ENCODE assay signal across 25 mouse cellular contexts in genomic region chr10:75339377-75339776, GRCm38 (mm10). TPM values are rescaled to one million over a fixed set of nuclear protein-coding genes. Genes with fewer than 3 reads are reported as not detected.
DNase-seq lines count a peak whose midpoint lies in the region; ATAC-seq lines count a peak whose summit lies in the region.
"Had no signal": no experiment of that assay in that cellular context is flagged by ENCODE, and none has a peak within 500 bp of the region (broad histone marks: within the 10 kb centered on the region; RNA-seq: fewer than 3 reads in every experiment).

No protein-coding gene starts in this region.

- DNase-seq in forebrain, embryonic 11.5 days (ENCODE audit: low spot score): peak; percentile 5
- no peak for DNase-seq in lung, postnatal 4 days
- DNase-seq: adrenal gland, adult 8-10 months; adrenal gland, postnatal 14 days; adrenal gland, postnatal 36 days; B cell, adult 2 months; cerebellum, adult 11-12 months; cerebellum, adult 2 months; cerebellum, adult 9-10 months; cerebellum, postnatal 10 days; cerebellum, postnatal 25 days; forebrain, postnatal 0 days had no signal

- H3K27ac ChIP-seq in forebrain, embryonic 11.5 days (ENCODE audit: low read depth, low read length): no peak overlapping the region
- H3K27ac ChIP-seq in forebrain, embryonic 15.5 days (replicated peaks): no peak overlapping the region
- H3K27ac ChIP-seq in lung, embryonic 16.5 days (ENCODE audit: low read length): no peak overlapping the region
- H3K27ac ChIP-seq: embryonic facial prominence, embryonic 10.5 days; embryonic facial prominence, embryonic 12.5 days; forebrain, embryonic 12.5 days had no signal

- H3K9me3 ChIP-seq in forebrain, embryonic 11.5 days (ENCODE audit: control insufficient read depth, low read length): no peaks in the 10 kb centered on the region
- no peaks in the 10 kb centered on the region for H3K9me3 ChIP-seq in forebrain, embryonic 15.5 days
- no peaks in the 10 kb centered on the region for H3K9me3 ChIP-seq in lung, embryonic 16.5 days (ENCODE audit: control insufficient read depth, low read length)
- H3K9me3 ChIP-seq in megakaryocyte, embryonic 14.5 days: peaks cover 15% of the 10 kb centered on the region
- H3K9me3 ChIP-seq: embryonic facial prominence, embryonic 10.5 days; embryonic facial prominence, embryonic 12.5 days; forebrain, embryonic 12.5 days; G1E had no signal

- no peaks in the 10 kb centered on the region for H3K27me3 ChIP-seq in forebrain, embryonic 11.5 days (ENCODE audit: control insufficient read depth, insufficient read depth, low read length)
- H3K27me3 ChIP-seq in forebrain, embryonic 15.5 days: no peaks in the 10 kb centered on the region
- H3K27me3 ChIP-seq in lung, embryonic 16.5 days (ENCODE audit: control insufficient read depth, insufficient read depth, low read depth, low read length): no peaks in the 10 kb centered on the region
- H3K27me3 ChIP-seq in megakaryocyte, embryonic 14.5 days (replicated peaks): no peaks in the 10 kb centered on the region
- H3K27me3 ChIP-seq: CH12.LX; embryonic facial prominence, embryonic 12.5 days; forebrain, embryonic 12.5 days had no signal

- no peaks in the 10 kb centered on the region for H3K4me1 ChIP-seq in forebrain, embryonic 11.5 days (replicated peaks; ENCODE audit: control insufficient read depth, insufficient read depth, low read length)
- H3K4me1 ChIP-seq in forebrain, embryonic 15.5 days: no peaks in the 10 kb centered on the region
- H3K4me1 ChIP-seq in lung, embryonic 16.5 days (replicated peaks; ENCODE audit: control insufficient read depth, insufficient read depth, low read length): 0 out of 2 replicates have a peak, but pooled peaks cover 4% of the 10 kb centered on the region
- peaks cover 67% of the 10 kb centered on the region for H3K4me1 ChIP-seq in megakaryocyte, embryonic 14.5 days
- H3K4me1 ChIP-seq: embryonic facial prominence, embryonic 12.5 days; forebrain, embryonic 12.5 days had no signal

- no peak overlapping the region for H3K9ac ChIP-seq in forebrain, embryonic 11.5 days (ENCODE audit: low read length)
- H3K9ac ChIP-seq in forebrain, embryonic 15.5 days (replicated peaks): no peak overlapping the region
- H3K9ac ChIP-seq in lung, embryonic 16.5 days (ENCODE audit: low read length): no peak overlapping the region
- H3K9ac ChIP-seq: embryonic facial prominence, embryonic 12.5 days; forebrain, embryonic 12.5 days; forebrain, postnatal 0 days had no signal

- no peaks in the 10 kb centered on the region for H3K36me3 ChIP-seq in forebrain, embryonic 11.5 days (ENCODE audit: control insufficient read depth, insufficient read depth, low read length)
- H3K36me3 ChIP-seq in forebrain, embryonic 15.5 days: no peaks in the 10 kb centered on the region
- H3K36me3 ChIP-seq in lung, embryonic 16.5 days (ENCODE audit: control insufficient read depth, insufficient read depth, low read length): 0 out of 2 replicates have a peak, but pooled peaks cover 2% of the 10 kb centered on the region
- H3K36me3 ChIP-seq in megakaryocyte, embryonic 14.5 days (replicated peaks; ENCODE audit: low read length): peaks cover 30% of the 10 kb centered on the region
- H3K36me3 ChIP-seq: embryonic facial prominence, embryonic 10.5 days; embryonic facial prominence, embryonic 12.5 days; forebrain, embryonic 12.5 days; G1E had no signal

- ATAC-seq in forebrain, embryonic 11.5 days (replicated peaks; ENCODE audit: low FRiP score): no peak
- ATAC-seq in forebrain, embryonic 15.5 days (replicated peaks): no peak
- ATAC-seq in lung, embryonic 16.5 days (ENCODE audit: low read depth): peak; percentile 57; the same call in 1 of the 2 replicates
- no peak for ATAC-seq in megakaryocyte, adult 5-6 weeks (ENCODE audit: poor library complexity, severe bottlenecking)
- ATAC-seq: activated CD4-positive, CD25-positive, alpha-beta regulatory T cell, adult 4 months; CD4-positive, CD25-positive, alpha-beta regulatory T cell, adult 4 months; forebrain, embryonic 14.5 days; forebrain, postnatal 0 days; Patski had no signal

- no peak overlapping the region for H3K4me3 ChIP-seq in forebrain, embryonic 11.5 days (ENCODE audit: low read depth, low read length)
- H3K4me3 ChIP-seq in forebrain, embryonic 15.5 days: no peak overlapping the region
- H3K4me3 ChIP-seq in lung, embryonic 16.5 days (ENCODE audit: low read length): no peak overlapping the region
- H3K4me3 ChIP-seq in megakaryocyte, embryonic 14.5 days (replicated peaks): peak overlapping the region; percentile 4
- H3K4me3 ChIP-seq: embryonic facial prominence, embryonic 10.5 days; embryonic facial prominence, embryonic 12.5 days; forebrain, embryonic 12.5 days had no signal

- WGBS in forebrain, embryonic 11.5 days: 86% methylated on average over 7 of the region's 7 CpGs
- 90% methylated on average over 7 of the region's 7 CpGs for WGBS in forebrain, embryonic 15.5 days
- 71% methylated on average over 7 of the region's 7 CpGs for WGBS in lung, embryonic 16.5 days

- H3K4me2 ChIP-seq in forebrain, embryonic 11.5 days (ENCODE audit: low read depth, low read length, severe bottlenecking): no peak overlapping the region
- H3K4me2 ChIP-seq in forebrain, embryonic 15.5 days (replicated peaks): no peak overlapping the region
- H3K4me2 ChIP-seq in lung, embryonic 16.5 days (ENCODE audit: low read depth, low read length): no peak overlapping the region
- H3K4me2 ChIP-seq: embryonic facial prominence, embryonic 12.5 days; forebrain, embryonic 12.5 days had no signal

RNA-seq across cellular contexts. Expression of gene Adora2a, which starts 22.7 kb away (rescaled TPM):
- 2.5 and 4.2 TPM in 2 replicates for polyA plus RNA-seq in forebrain, embryonic 11.5 days (2014; fragmentation: Nextera tagmentation; extraction: Ambion mirVana)
- polyA plus RNA-seq in forebrain, embryonic 15.5 days (2015; fragmentation: Nextera tagmentation; extraction: Ambion mirVana): 6.4 and 8.2 TPM in 2 replicates
- polyA plus RNA-seq in lung, embryonic 16.5 days (2015; fragmentation: Nextera tagmentation; extraction: Ambion mirVana): 8.9 and 9.2 TPM in 2 replicates
- polyA plus RNA-seq in megakaryocyte, embryonic 14.5 days (2012; ENCODE audit: insufficient read depth, low replicate concordance): 10.7 and 16.9 TPM in 2 replicates
- total RNA-seq in megakaryocyte, adult 5-6 weeks (2015): 3.3 TPM in 2 replicates
- total RNA-seq in megakaryocyte, adult 5-6 weeks (2017): 2.6 and 3.0 TPM in 2 replicates
